Mouse (Mus musculus): ENCODE measurements around the gene Qdpr.

The Qdpr gene

DNA sequence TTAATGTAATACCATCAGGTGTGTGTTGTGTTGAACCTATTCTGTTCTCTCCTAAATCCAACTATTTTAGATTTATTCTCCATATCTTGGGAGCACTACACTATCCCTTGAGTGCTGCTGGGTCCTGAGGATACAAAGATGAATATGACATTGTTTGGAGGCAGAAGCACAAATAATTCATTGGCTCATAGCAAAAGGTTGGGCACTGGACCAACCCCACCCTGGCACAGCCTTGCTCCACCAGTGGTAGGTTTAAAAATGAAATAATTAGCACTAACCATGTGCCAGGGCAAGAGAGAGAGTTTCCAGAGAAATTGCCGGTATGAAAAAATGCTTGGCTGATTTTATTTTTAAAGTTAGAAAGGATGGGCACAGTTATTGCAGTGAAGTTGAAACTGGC is 23.5 kb upstream of the Qdpr start:
- in situ Hi-C loops (cut with MboI; ENCODE audit: unreplicated experiment in 2 of 2) = loop anchor here (5.0 to 10.0 kb wide), 6 partner anchors 61 to 874 kb away; partner anchors contain the start of gene Ncapg (in 2 of the 2)

DNA sequence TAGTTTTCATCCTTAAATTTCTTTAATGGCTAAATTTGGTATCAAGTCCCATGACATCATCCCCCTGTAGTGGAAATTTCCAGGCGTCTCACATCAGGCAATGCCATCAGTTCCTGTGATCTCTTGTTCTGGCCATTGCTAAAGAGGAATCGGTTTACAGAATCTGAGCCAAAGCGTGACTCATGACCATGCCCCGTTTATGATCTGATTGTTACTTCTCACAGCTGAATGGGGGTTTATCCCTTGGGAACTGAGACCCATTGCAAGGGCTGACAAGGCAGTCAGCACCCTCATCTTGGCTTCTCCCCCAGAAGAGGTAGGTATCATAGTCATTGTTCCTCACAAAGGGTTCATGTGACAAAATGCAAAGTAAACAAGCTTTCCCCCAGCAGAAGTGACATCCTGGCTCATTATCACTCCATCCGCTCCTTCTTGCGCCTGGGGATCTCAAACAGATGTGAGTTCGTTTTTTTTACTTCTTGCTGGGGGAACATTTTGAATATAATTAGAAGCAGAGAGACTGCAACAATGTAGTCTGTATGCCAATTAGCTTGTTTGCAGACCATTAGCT is 22.9 kb upstream of the Qdpr start:
- in situ Hi-C loops (cut with MboI; ENCODE audit: unreplicated experiment in 2 of 2) = loop anchor here (5.0 to 10.0 kb wide), 6 partner anchors 62 to 874 kb away; partner anchors contain the start of gene Ncapg (in 2 of the 2)

DNA sequence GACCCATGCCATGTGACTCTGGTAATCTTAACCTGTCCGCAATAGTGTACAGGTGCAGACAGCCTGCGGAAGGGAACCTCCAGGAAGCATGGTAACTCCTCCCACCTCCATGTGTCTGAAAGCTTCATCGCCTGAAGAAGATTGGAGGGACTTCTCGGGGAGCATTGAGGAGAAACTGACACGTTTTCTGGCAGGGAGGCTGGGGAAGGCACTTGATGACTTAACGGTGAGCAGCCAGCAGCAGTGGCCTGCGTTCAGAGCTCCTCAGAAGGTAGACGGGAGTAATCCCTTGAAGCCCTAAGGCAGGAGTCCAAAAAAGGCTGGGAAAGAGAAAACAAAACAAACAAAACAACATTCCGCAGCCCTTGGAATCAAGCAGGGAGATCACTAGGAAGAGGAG is 4.4 kb upstream of the Qdpr start:
- in situ Hi-C loops (cut with MboI; ENCODE audit: unreplicated experiment in 2 of 2) = loop anchor here in 1 of 2 experiments (5.0 kb wide), 1 partner anchor 38 kb away; the partner anchor contains the start of gene Lap3

DNA sequence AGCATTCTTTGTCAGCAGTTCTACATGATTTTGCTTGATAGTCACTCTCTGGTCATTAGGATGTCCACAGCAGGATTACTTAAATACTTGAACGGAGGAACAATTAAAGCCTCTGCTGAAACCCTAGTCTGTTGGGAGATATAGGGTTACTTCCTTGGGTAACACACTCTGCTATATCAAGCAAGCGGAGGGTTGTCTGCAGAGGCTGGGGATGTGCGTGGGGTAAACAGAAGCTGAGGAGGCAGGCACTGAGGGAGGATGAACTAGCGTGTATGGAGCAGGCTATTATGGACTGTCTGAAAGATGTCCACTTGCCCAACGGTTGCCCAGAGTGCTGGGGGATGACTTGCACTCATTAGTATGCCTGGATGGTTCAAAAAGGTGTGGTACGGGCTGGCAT is 3.4 kb upstream of the Qdpr start, which contains the start of gene Clrn2:
TSS of gene Clrn2 (plus strand) at position 301 of the 400 bp plus-strand sequence.
- in situ Hi-C loops (cut with MboI; ENCODE audit: unreplicated experiment in 2 of 2) = loop anchor here in 1 of 2 experiments (5.0 kb wide), 1 partner anchor 39 kb away; the partner anchor contains the start of gene Lap3

DNA sequence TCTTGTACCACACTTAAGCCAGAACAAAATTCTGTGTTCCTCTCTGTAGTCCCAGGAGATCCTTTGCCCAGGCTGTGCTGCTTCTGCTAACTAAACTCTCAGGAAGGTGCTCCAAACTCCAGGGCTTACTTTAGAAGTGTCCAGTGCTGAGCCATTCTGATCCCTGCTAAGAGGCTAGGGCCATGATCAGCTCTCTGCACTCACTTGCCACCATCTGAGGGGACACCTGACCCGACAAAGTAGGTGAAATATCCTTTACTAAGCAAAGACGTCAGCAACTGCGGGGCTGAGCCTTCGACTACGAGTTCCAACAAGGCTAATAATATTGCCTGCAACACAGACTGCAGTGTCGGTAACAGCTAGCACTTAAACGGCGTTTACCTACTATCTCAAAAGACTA is 830 bp downstream of the Qdpr start:
- in situ Hi-C loops (cut with MboI; ENCODE audit: unreplicated experiment in 2 of 2) = no loop called here

DNA sequence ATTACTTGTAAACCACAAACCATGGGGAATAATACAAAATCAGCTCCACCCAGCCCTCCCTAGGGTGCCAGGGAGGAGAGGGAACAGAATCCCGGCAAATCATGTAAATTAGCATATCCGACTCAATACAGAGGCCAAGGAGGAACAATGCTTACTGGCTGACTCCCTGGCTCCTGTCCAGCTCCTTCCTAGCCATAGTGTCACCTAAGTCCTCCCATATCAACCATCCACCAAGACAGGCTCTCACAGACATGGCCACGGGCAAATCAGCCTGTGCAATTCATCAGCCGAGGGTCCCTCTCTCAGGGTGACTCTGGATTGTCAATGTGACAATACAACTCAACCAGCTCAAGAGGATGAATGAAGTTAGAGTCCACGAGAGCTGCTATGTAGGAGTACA is 1.4 kb downstream of the Qdpr start:
- in situ Hi-C loops (cut with MboI; ENCODE audit: unreplicated experiment in 2 of 2) = no loop called here

DNA sequence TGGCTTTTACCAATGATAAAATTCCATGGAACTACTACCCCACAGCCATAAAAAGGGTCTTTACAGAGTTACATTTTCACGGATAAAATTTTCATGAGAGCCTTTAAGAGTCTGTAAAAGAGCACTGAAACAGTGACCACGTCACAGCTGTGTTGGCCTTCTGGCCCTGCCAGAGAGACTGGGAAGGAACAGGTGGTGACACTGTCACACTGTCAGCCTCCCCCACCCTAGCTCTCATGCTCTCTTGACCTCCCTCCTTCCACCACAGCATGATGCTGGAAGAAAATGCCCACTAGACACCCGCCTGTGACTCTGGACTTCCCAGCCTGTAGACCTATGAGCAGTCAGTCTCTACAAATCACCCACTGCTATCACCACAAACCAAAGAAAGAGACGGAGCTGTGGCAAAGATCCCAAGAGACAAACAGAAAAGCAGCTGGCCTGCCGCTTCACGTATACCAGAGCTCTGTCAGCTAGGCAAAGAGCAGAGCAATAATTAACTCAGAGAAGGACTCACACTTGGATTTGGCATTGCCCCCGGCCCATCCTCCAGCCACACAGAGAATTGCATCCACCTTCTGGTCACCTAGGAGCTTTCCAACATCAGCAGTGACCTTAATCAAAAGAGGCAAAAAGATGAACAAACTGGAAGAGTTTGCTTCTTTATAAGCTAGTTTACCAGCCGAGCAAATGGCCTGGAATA is 5.8 kb downstream of the Qdpr start:
- in situ Hi-C loops (cut with MboI; ENCODE audit: unreplicated experiment in 2 of 2) = no loop called here

DNA sequence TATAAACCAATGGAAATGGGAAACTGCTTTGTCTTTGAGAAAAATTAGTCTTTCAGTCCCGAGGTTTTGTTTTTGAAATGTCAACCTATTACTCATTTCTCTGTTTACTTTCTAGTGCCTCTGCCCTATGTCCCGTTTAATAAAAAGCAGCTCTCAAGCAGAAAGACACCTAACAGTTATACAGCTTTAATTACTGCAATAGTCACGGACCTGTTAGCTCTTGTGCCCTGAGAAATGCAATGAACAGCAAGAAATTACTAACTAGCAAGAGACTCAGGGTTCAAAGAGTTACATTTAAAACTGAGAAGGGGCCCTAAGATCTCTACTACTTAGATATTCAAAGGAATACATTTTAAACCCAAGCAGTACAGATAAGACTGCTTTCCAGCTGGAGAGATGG is 8.3 kb downstream of the Qdpr start:
- in situ Hi-C loops (cut with MboI; ENCODE audit: unreplicated experiment in 2 of 2) = no loop called here

DNA sequence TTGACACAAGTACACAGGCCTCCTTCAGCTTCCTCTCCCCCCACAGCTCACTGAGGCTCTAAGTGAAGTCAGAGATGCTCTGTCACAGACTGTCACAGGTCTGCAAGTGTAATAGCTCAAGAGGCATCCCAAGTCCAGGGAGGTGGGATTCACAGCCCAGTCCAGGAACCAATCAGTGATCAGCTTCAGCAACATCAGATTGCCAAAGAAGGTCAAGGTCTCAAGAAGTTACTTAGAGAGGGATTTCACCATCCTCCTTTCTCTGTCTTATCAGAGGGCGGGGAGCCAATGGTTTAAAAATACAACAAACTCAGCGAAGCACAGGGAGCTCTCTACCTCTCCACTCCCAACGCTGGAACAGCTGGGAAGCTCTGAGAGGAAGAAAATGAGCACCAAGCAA is 8.9 kb downstream of the Qdpr start:
- in situ Hi-C loops (cut with MboI; ENCODE audit: unreplicated experiment in 2 of 2) = no loop called here

DNA sequence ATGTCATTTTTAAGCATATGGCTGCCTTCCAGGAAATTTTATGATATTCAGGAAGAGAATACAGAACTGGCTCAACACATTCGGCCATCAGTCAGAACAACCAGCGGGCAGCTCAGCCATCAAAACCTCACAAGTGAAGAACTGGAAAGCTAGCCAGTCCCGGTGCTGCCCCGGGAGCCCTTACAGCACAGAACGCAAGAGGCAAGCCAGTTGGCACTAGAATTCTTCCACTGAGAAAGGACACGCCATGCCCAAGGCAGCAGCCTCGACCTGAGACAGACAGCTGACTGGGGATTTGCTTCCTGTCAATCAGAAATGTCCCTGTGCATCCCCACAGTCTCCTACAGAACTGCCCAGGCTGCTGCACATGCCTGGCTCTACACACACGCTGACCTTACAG is 11.7 kb downstream of the Qdpr start:
- in situ Hi-C loops (cut with MboI; ENCODE audit: unreplicated experiment in 2 of 2) = no loop called here

DNA sequence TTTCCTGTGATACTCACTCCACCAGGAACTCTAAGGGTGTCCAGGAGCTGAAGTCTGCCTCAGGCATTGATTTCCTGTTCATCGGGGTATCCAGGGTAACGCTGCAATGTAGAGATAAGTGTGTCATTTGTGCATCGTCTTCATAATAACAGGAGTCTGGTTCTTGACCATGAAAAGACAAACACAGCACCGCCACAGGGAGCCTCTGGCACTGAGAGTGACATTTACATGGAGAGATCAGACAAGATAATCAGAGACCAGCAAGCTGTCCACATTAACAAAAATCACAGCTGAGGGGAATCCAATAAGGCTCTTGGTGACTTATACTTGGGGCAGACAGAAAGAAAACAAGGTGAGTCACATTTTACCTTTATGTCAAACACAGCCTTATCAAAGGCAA is 12.2 kb downstream of the Qdpr start:
- in situ Hi-C loops (cut with MboI; ENCODE audit: unreplicated experiment in 2 of 2) = no loop called here

DNA sequence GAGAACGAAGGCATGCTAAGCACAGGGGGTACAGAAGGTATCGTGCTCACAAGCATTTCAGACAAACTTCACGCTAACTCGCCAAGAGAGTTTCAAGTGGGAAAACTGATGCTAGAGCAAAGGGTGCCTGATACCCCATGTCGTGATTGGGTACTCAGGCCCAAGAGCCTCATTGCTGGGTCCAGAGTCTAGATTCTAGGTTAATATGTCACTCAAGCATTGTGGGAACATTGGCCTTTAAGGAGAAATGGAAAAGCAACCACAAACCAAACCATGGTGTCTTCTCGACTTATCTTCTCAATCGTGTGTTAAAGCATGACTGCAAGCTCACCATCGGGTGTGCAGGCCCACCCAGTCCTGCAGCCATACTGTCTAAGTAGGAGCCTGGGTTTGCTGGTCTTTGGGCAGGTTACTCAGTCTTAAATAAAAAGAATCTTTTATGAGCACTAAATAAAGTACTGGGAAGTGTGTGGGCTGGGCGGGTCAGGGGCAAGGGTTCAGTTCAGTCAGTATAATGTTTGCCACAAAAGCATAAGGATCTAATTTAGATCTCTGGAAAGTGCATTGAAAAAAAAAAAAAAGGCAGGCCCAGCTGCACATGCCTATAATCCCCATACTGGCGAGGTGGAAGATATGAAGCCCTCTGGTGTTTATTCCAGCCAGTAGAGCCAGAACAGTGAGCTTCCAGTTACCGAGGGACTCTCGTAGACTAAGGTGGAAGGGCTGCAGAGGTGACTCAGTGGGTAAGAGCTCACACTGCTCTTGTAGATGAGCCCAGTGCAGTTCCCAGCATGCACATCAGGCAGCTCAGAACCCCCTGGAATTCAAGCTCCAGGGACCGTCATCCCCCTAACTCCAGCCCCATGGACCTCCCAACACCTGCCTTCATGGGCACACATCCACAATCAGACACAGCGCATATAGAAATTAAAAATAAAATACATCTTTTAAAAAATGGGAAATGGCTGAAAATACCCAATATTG is 13.8 kb downstream of the Qdpr start:
- in situ Hi-C loops (cut with MboI; ENCODE audit: unreplicated experiment in 2 of 2) = no loop called here

DNA sequence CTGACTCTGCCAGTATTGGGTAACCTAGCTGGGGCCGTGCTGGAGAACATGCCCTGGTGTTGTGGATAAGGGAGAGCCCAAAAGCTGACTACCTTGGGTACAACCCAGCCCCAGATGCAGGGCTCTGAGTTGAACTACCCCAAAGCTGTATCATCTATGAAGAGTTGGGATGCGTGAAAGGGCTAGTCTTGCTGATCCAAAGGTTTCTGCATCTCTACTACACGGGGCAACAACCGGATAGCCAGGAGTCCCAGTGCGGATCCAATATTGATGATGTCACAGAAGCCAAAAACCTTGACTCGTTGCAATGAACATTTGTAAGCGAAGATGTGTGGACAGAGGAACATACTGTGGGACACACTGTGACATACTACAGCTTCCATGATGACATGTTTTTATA is 22.1 kb downstream of the Qdpr start:
- in situ Hi-C loops (cut with MboI; ENCODE audit: unreplicated experiment in 2 of 2) = loop anchor here (10.0 kb wide), 3 partner anchors 1123 to 1763 kb away; partner anchors contain the start of gene Cc2d2a (in 1 of the 2)

DNA sequence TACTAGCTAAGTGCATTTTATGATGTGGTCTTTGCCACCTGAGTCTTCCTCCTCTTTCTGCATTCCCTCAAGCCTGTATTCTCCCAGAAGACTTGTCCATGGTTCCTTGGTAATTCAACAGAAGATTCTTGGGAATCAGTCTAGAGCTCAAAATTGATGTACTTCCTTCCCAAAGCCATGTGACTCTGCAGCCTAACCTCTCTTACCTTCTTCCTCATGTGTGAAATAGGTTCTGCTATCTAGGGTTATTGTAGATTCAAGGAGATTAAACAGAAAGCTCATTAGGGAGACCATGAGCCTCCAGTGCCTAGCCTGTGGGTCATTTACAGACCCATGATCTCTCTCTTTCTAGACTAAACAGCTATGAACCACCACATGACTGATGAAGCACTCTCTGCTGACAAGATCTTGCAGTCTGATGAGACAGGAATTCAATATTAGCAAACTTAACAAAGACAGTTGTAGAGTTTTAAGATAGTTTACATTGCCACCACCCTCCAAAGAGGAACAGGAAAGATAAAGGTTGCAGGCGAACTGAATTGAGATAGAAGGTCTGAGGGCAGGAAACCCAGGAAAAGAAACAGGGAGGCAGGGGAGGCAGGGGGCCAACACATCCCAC is 23.5 kb downstream of the Qdpr start:
- in situ Hi-C loops (cut with MboI; ENCODE audit: unreplicated experiment in 2 of 2) = loop anchor here (10.0 kb wide), 3 partner anchors 1122 to 1762 kb away; partner anchors contain the start of gene Cc2d2a (in 1 of the 2)

DNA sequence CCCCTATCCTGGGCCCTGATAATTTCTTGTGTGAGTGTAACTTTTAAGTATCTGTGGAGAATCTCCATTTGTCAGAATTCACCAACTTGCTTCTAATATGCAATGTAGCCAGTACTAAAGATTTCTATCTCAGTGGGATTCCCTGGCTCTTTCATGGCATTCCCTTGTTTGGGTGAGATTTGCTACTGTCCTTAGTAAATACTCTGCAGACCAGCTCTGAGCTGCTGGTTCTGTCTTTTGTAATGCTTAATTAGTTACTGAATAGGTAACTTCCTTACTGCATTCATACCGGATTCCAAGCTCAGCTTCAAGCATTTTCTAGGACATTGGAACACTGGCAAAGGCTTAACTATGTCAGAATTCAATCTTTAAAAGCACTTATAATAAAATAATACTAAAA is 24.3 kb downstream of the Qdpr start:
- in situ Hi-C loops (cut with MboI; ENCODE audit: unreplicated experiment in 2 of 2) = loop anchor here (10.0 kb wide), 3 partner anchors 1121 to 1761 kb away; partner anchors contain the start of gene Cc2d2a (in 1 of the 2)

DNA sequence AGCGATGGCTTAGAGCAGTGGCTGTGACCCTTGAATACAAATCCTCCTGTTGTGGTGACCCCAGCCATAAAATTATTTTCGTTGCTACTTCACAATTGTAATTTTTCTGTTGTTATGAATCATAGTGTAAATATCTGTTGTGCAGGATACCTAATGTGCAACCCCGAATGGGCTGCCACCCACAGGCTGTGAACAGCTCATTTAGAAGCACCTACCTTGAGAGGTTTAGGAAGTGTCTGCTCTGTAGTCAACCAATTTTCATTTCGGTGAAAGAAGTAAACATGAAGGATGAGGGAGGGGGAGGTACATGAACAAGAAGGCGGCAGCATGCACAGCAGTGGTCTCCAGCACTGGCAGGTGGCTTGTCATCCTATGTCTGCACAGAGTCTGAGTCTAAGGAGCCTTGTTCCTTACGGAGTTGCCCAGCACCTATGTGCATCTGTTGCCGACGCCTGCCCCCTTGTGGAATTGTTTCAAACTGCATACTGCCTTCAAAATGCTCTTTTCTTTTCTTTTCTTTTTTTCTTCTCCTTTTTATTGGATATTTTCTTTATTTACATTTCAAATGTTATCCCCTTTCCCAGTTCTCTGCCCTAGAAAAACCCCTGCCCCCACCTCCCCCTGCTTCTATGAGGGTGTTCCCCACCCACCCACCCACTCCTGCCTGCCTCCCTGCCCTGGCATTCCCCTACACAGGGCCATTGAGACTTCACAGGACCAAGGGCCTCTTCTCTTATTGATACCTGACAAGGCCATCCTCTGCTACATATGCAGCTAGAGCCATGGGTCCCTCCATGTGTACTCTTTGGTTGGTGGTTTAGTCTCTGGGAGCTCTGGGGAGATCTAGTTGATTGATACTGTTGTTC is 25.8 kb downstream of the Qdpr start:
- in situ Hi-C loops (cut with MboI; ENCODE audit: unreplicated experiment in 2 of 2) = loop anchor here (10.0 to 25.0 kb wide), 4 partner anchors 1119 to 2012 kb away; partner anchors contain the start of gene Cc2d2a (in 1 of the 2)

DNA sequence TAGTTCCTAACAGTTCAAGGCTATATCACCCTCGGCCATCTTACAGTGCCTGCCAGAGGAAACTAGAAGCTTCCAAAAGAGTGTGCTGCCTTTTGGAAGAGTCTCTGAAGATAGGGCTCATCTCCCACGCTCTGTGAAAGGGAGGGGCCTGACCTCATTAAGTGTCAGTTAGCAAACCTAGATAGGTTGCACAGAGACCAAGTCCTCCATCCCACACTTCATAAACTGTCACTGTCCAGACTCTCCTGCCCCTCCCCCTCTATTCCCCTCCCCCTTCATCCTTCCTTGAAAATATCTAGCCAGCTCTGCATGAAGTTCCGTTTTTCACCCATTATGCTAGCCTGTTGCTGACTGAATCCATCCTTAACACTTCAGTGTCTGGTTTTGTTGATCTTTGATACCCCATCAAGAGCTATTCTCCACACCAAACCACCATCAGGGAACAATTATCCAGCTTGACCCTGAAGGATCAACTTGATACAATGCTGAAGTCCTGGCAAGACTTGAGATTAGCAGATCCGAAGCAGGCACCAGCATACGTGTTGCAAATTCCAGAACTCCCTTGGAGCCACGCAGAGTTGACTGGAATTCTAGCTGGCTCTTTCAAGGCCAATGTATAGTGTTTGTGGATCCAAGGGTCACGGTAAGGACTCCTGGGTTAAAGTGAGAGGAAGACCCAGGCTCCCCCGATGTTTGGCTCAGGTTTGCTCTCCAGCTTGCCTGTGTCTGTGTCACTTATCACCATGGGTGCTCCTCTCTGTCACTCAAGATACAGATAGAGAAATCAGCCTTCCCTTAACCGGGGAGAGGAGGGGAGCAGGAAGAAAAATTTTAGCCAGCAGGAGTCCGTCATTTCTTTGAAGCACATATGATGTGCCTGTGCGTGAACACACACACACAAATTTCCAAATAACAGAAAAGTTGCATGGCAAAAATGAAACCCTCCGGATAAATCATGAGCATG is 27.9 kb downstream of the Qdpr start:
- in situ Hi-C loops (cut with MboI; ENCODE audit: unreplicated experiment in 2 of 2) = loop anchor here (10.0 to 25.0 kb wide), 4 partner anchors 1117 to 2010 kb away; partner anchors contain the start of gene Cc2d2a (in 1 of the 2)

Data from v-Abl transformed pro-B cells (cell line).